Mouse (Mus musculus) cerebellum, adult 2 months (tissue): ENCODE measurements at regions not wholly inside any gene's neighbourhood (a gene's known extent, or its start where the extent isn't known, plus 50 kb on each side); places are given as distances from the start of the nearest gene placed in this dataset.

ENCODE experiments used
- DNase-seq, 2 experiments: peaks; one replicate each; pipeline ENCODE4 v3.0.0; 2021
- H3K27ac ChIP-seq: fragments of 200-500 bp; 2 replicates; pipeline ENCODE4 v1.5.1; 2012; ENCODE audit warnings: low read length, control low read depth, inconsistent platforms; ENCODE audit not compliant: insufficient read depth
- H3K27me3 ChIP-seq: fragments of 200-500 bp; 2 replicates; pipeline ENCODE4 v1.6.1; 2012; ENCODE audit warnings: inconsistent platforms, mild to moderate bottlenecking, low read length, moderate library complexity; ENCODE audit not compliant: control insufficient read depth, insufficient read depth
- H3K4me1 ChIP-seq: fragments of 200-500 bp; 2 replicates; pipeline ENCODE4 v1.6.1; 2011; ENCODE audit warnings: low read length; ENCODE audit not compliant: control insufficient read depth, insufficient read depth
- H3K4me3 ChIP-seq: fragments of 200-500 bp; replicated peaks from 2 replicates; pipeline ENCODE3; 2011; ENCODE audit warnings: mild to moderate bottlenecking, low read depth, low read length, control low read depth; ENCODE audit not compliant: insufficient read depth
- CTCF ChIP-seq: fragments of 200-500 bp; IDR thresholded peaks from 2 replicates; pipeline ENCODE4 v1.5.1; 2011; ENCODE audit warnings: low read depth, mild to moderate bottlenecking, control low read depth, low read length, moderate library complexity, borderline replicate concordance; ENCODE audit not compliant: insufficient read depth
- POLR2A ChIP-seq: fragments of 200-500 bp; IDR thresholded peaks from 2 replicates; pipeline ENCODE4 v1.6.1; 2011; ENCODE audit warnings: low read length, control low read depth, borderline replicate concordance; ENCODE audit not compliant: insufficient read depth
- WGBS: fragments of 180-500 bp; shearing (Covaris S2); methylation state at CpG from one replicate; pipeline ENCODE4 v1.1.7; 2018; 5-methylcytosine and 5-hydroxymethylcytosine counted together

- TF ChIP-seq CTCF (no peak), POLR2A (no peak)
- DNase-seq = no peak
- Histone ChIP-seq H3K27me3 (no peaks in the 10 kb centered on the region), H3K27ac (peak overlapping the region; percentile 77; the same call in 1 of the 2 replicates), H3K4me3 (no peak overlapping the region), H3K4me1 (peaks cover 18% of the 10 kb centered on the region; the same call in 1 of the 2 replicates)
- 5% methylated on average over 1 of the region's 1 CpGs for WGBS
Measured at GRCm38 (mm10) chr10:66781171-66781510, 314.8 kb upstream of the Jmjd1c start.

- DNase-seq = peak in 1 of 2 experiments; percentile 6
- Histone ChIP-seq H3K27me3 (no peaks in the 10 kb centered on the region), H3K27ac (no peak overlapping the region), H3K4me1 (peaks cover 18% of the 10 kb centered on the region; the same call in 1 of the 2 replicates), H3K4me3 (no peak overlapping the region)
- 97% methylated on average over 5 of the region's 5 CpGs for WGBS
- TF ChIP-seq CTCF (peak; percentile 19; the same call in 1 of the 2 replicates), POLR2A (no peak)
Measured at GRCm38 (mm10) chr10:66782025-66782424, 313.9 kb upstream of the Jmjd1c start.

GRCm38 (mm10) chr10:66787812-66788211 is 308.1 kb upstream of the Jmjd1c start:
- TF ChIP-seq POLR2A = no peak
- no peak for TF ChIP-seq CTCF
- no peak for DNase-seq
- Histone ChIP-seq H3K27ac (no peak overlapping the region), H3K4me1 (no peaks in the 10 kb centered on the region; the same call in 1 of the 2 replicates), H3K4me3 (no peak overlapping the region), H3K27me3 (no peaks in the 10 kb centered on the region)
- WGBS = 89% methylated on average over 7 of the region's 7 CpGs

GRCm38 (mm10) chr10:66796296-66796695 is 299.6 kb upstream of the Jmjd1c start:
- H3K4me1 ChIP-seq = no peaks in the 10 kb centered on the region
- H3K27ac ChIP-seq = no peak overlapping the region
- H3K4me3 ChIP-seq = no peak overlapping the region
- TF ChIP-seq POLR2A = no peak
- DNase-seq = no peak
- 94% methylated on average over 9 of the region's 9 CpGs for WGBS
- no peaks in the 10 kb centered on the region for H3K27me3 ChIP-seq

- Histone ChIP-seq H3K27ac (no peak overlapping the region), H3K4me1 (no peaks in the 10 kb centered on the region), H3K27me3 (no peaks in the 10 kb centered on the region), H3K4me3 (no peak overlapping the region)
- TF ChIP-seq POLR2A (no peak), CTCF (no peak)
- 82% methylated on average over 1 of the region's 1 CpGs for WGBS
- DNase-seq = no peak
Measured at GRCm38 (mm10) chr10:66802691-66803090, 293.2 kb upstream of the Jmjd1c start.

GRCm38 (mm10) chr10:66807261-66807968 is 288.5 kb upstream of the Jmjd1c start:
- H3K4me3 ChIP-seq = peak overlapping the region; percentile 40
- no peak overlapping the region for H3K27ac ChIP-seq
- 25% methylated on average over 16 of the region's 16 CpGs for WGBS
- H3K4me1 ChIP-seq = no peaks in the 10 kb centered on the region
- no peak for TF ChIP-seq POLR2A
- peak; percentile 88 for TF ChIP-seq CTCF
- DNase-seq = peak; percentile 75 to 82
- H3K27me3 ChIP-seq = no peaks in the 10 kb centered on the region

GRCm38 (mm10) chr10:66812515-66813260 is 283.2 kb upstream of the Jmjd1c start:
- Histone ChIP-seq H3K4me3 (no peak overlapping the region), H3K27ac (no peak overlapping the region), H3K4me1 (0 out of 2 replicates have a peak, but pooled peaks cover 3% of the 10 kb centered on the region), H3K27me3 (no peaks in the 10 kb centered on the region)
- no peak for DNase-seq
- no peak for TF ChIP-seq POLR2A
- 78% methylated on average over 11 of the region's 11 CpGs for WGBS

- Histone ChIP-seq H3K27ac (no peak overlapping the region), H3K4me1 (0 out of 2 replicates have a peak, but pooled peaks cover 3% of the 10 kb centered on the region), H3K27me3 (no peaks in the 10 kb centered on the region), H3K4me3 (no peak overlapping the region)
- 28% methylated on average over 15 of the region's 15 CpGs for WGBS
- DNase-seq = no peak
- TF ChIP-seq POLR2A (no peak), CTCF (peak; percentile 11; the same call in 1 of the 2 replicates)
Measured at GRCm38 (mm10) chr10:66813850-66814564, 281.9 kb upstream of the Jmjd1c start.
